Mouse (Mus musculus): ENCODE data around the gene Safb. TPM values are rescaled to one million over a fixed set of nuclear protein-coding genes. Genes with fewer than 3 reads are reported as not detected.

Gene Safb
- polyA plus RNA-seq, 1 experiment from 2014 or later, result 57.9 TPM

DNA sequence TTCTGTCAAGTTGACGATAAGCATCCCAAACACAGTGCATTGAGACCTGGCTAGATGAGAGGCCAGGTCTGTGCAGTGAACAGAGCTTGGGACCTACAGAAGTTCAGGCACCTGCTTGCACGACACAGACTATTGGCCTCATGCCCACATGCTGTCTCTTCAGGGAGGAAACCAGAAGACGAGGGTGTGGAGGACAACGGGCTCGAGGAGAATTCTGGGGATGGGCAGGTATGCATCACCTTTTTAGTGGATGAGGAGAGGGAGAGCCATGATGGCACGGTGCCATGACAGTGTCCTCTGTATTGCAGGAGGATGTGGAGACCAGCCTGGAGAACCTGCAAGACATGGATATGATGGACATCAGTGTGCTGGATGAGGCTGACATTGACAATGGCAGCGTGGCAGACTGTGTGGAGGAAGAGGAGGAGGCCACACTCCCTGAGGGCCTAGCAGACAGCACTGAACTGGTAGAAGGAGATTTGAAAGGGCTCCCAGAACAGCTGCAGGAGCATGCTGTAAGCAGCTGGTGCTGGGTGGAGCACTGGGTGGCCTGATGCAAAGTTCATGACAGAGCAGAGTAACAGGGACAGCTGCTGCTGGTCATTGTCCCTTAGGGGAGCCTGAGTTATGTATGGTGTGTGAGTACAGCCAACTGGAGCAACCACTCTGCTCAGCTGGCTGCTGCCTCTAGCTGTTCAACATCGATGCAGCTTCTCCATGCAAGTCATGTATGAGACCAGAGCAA is 9.1 kb downstream of the Safb start:
- H3K4me2 ChIP-seq (ENCODE audit: low read length), result no peak overlapping the region
- ATAC-seq (no peak), DNase-seq (ENCODE audit: low spot score) (no peak)
- H3K27ac ChIP-seq (ENCODE audit: low read depth, low read length), result no peak overlapping the region
- H3K9me3 ChIP-seq (replicated peaks; ENCODE audit: control insufficient read depth, low read length), result no peaks in the 10 kb centered on the region
- no peaks in the 10 kb centered on the region for H3K4me1 ChIP-seq (ENCODE audit: control insufficient read depth, insufficient read depth, low read length)
- H3K27me3 ChIP-seq (replicated peaks; ENCODE audit: control insufficient read depth, insufficient read depth, low read length), result no peaks in the 10 kb centered on the region
- peaks cover 96% of the 10 kb centered on the region for H3K36me3 ChIP-seq (ENCODE audit: control insufficient read depth, insufficient read depth, low read length)
- no peak overlapping the region for H3K9ac ChIP-seq (ENCODE audit: low read length)
- H3K4me3 ChIP-seq (ENCODE audit: low read depth, low read length), result no peak overlapping the region
- 89% methylated on average over 8 of the region's 8 CpGs for WGBS

- H3K9ac ChIP-seq (ENCODE audit: low read length), result no peak overlapping the region
- H3K36me3 ChIP-seq (ENCODE audit: control insufficient read depth, insufficient read depth, low read length), result peaks cover 89% of the 10 kb centered on the region
- H3K4me1 ChIP-seq (ENCODE audit: control insufficient read depth, insufficient read depth, low read length), result peaks cover 1% of the 10 kb centered on the region; the same call in 1 of the 2 replicates
- no peaks in the 10 kb centered on the region for H3K27me3 ChIP-seq (replicated peaks; ENCODE audit: control insufficient read depth, insufficient read depth, low read length)
- H3K4me2 ChIP-seq (ENCODE audit: low read length), result no peak overlapping the region
- 94% methylated on average over 28 of the region's 28 CpGs for WGBS
- H3K27ac ChIP-seq (ENCODE audit: low read depth, low read length), result no peak overlapping the region
- H3K9me3 ChIP-seq (replicated peaks; ENCODE audit: control insufficient read depth, low read length), result no peaks in the 10 kb centered on the region
- no peak for DNase-seq (ENCODE audit: low spot score)
- ATAC-seq, result no peak
- H3K4me3 ChIP-seq (ENCODE audit: low read depth, low read length), result no peak overlapping the region
Measured at GRCm38 (mm10) chr17:56603186-56604069, 18.8 kb downstream of the Safb start.

- H3K4me3 ChIP-seq (ENCODE audit: low read depth, low read length), result no peak overlapping the region
- no peak overlapping the region for H3K27ac ChIP-seq (ENCODE audit: low read depth, low read length)
- peaks cover 7% of the 10 kb centered on the region for H3K4me1 ChIP-seq (ENCODE audit: control insufficient read depth, insufficient read depth, low read length)
- no peak overlapping the region for H3K4me2 ChIP-seq (ENCODE audit: low read length)
- DNase-seq (ENCODE audit: low spot score) (no peak), ATAC-seq (no peak)
- H3K36me3 ChIP-seq (ENCODE audit: control insufficient read depth, insufficient read depth, low read length), result peaks cover 89% of the 10 kb centered on the region
- WGBS, result 88% methylated on average over 9 of the region's 9 CpGs
- H3K9ac ChIP-seq (ENCODE audit: low read length), result no peak overlapping the region
- no peaks in the 10 kb centered on the region for H3K9me3 ChIP-seq (replicated peaks; ENCODE audit: control insufficient read depth, low read length)
- no peaks in the 10 kb centered on the region for H3K27me3 ChIP-seq (replicated peaks; ENCODE audit: control insufficient read depth, insufficient read depth, low read length)
Measured at GRCm38 (mm10) chr17:56604070-56604380, 19.4 kb downstream of the Safb start.

DNA sequence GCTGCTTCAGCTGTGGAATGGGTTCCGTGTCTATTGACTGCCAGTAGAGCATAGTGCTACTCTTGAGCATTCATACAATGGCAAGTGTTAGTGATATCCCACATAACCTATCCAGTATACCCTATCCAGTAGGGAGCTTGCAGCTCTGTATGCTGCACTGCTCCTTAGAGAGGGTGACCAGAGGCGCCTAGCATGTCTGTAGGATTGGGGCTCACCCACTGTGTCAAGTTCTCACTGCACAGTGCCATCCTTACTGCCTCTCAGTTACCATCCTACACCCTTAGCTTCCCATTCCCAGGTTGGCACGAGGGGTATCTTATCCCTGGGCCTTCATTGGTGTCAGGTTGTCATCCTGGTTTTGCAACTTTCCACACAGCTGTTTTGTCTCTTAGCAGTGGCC is 19.8 kb downstream of the Safb start:
- H3K9me3 ChIP-seq (replicated peaks; ENCODE audit: control insufficient read depth, low read length), result no peaks in the 10 kb centered on the region
- ATAC-seq, result no peak

GRCm38 (mm10) chr17:56605431-56605830 is 20.8 kb downstream of the Safb start:
- no peak for ATAC-seq
- no peak overlapping the region for H3K9ac ChIP-seq (ENCODE audit: low read length)
- no peak overlapping the region for H3K4me2 ChIP-seq (ENCODE audit: low read length)
- 94% methylated on average over 9 of the region's 9 CpGs for WGBS
- DNase-seq (ENCODE audit: low spot score), result no peak
- H3K4me1 ChIP-seq (ENCODE audit: control insufficient read depth, insufficient read depth, low read length), result peaks cover 12% of the 10 kb centered on the region
- H3K4me3 ChIP-seq (ENCODE audit: low read depth, low read length), result no peak overlapping the region
- no peak overlapping the region for H3K27ac ChIP-seq (ENCODE audit: low read depth, low read length)
- H3K9me3 ChIP-seq (replicated peaks; ENCODE audit: control insufficient read depth, low read length), result no peaks in the 10 kb centered on the region
- H3K36me3 ChIP-seq (ENCODE audit: control insufficient read depth, insufficient read depth, low read length), result peaks cover 74% of the 10 kb centered on the region
- no peaks in the 10 kb centered on the region for H3K27me3 ChIP-seq (replicated peaks; ENCODE audit: control insufficient read depth, insufficient read depth, low read length)

More for the DNA sequence above, 19.8 kb downstream of the Safb start:
- no peak overlapping the region for H3K27ac ChIP-seq (ENCODE audit: low read depth, low read length)
- 92% methylated on average over 3 of the region's 3 CpGs for WGBS
- no peaks in the 10 kb centered on the region for H3K27me3 ChIP-seq (replicated peaks; ENCODE audit: control insufficient read depth, insufficient read depth, low read length)
- H3K4me1 ChIP-seq (ENCODE audit: control insufficient read depth, insufficient read depth, low read length), result peaks cover 7% of the 10 kb centered on the region
- no peak overlapping the region for H3K9ac ChIP-seq (ENCODE audit: low read length)
- peaks cover 85% of the 10 kb centered on the region for H3K36me3 ChIP-seq (ENCODE audit: control insufficient read depth, insufficient read depth, low read length)
- no peak overlapping the region for H3K4me2 ChIP-seq (ENCODE audit: low read length)
- no peak overlapping the region for H3K4me3 ChIP-seq (ENCODE audit: low read depth, low read length)
- no peak for DNase-seq (ENCODE audit: low spot score)

DNA sequence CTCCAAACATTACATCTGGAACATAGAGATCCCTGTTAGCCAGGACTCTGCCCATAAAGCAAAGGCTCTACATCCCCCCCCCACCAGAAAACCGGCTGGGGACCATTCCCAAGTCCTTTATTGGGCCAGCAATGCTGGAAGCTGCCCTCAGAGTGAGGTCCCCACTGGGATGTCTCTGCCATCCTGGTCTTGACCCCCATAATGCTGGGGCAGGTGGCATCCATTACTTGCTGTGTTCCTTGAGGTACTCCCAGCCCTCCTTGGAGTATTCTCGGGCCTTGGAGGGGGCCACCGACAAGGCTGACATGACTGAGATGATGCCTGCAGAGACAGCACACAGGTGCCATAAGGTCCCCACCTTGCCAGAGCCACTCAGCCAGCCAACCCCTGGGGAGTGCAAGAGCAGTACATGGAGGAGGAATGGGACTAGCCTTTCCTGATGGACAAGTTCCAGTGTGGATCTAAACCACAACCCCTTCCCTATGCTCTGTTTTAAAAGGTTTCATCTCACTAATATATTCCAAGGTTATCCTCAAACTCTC is 23.0 kb downstream of the Safb start:
- H3K9ac ChIP-seq (ENCODE audit: low read length), result no peak overlapping the region
- peaks cover 55% of the 10 kb centered on the region for H3K36me3 ChIP-seq (ENCODE audit: control insufficient read depth, insufficient read depth, low read length)
- H3K4me1 ChIP-seq (ENCODE audit: control insufficient read depth, insufficient read depth, low read length), result peaks cover 17% of the 10 kb centered on the region
- ATAC-seq (no peak), DNase-seq (ENCODE audit: low spot score) (no peak)
- no peak overlapping the region for H3K4me2 ChIP-seq (ENCODE audit: low read length)
- no peaks in the 10 kb centered on the region for H3K9me3 ChIP-seq (replicated peaks; ENCODE audit: control insufficient read depth, low read length)
- H3K4me3 ChIP-seq (ENCODE audit: low read depth, low read length), result no peak overlapping the region
- H3K27ac ChIP-seq (ENCODE audit: low read depth, low read length), result no peak overlapping the region
- WGBS, result 87% methylated on average over 3 of the region's 3 CpGs
- H3K27me3 ChIP-seq (replicated peaks; ENCODE audit: control insufficient read depth, insufficient read depth, low read length), result no peaks in the 10 kb centered on the region

DNA sequence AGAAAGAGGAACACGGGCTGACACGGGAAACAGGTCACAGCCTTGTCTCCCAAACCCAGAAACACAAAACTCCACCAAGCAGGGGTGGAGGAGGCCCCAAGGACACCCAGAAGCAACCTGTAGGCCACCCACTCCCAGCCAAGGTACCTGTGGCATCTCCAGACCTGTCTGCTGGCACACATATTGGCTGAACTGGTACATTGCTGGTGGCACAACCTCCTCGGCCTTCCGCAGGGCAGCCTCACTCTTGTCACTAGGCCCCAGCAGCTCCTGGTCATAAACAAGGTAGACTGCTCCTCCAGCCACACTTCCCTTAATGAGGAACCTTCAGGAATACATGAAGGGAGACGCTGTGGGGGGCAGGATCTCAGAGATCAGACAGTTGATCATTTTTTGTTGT is 24.1 kb downstream of the Safb start:
- H3K9me3 ChIP-seq (replicated peaks; ENCODE audit: control insufficient read depth, low read length), result no peaks in the 10 kb centered on the region
- peak overlapping the region; percentile 77; the same call in 1 of the 2 replicates for H3K9ac ChIP-seq (ENCODE audit: low read length)
- no peak for ATAC-seq
- DNase-seq (ENCODE audit: low spot score), result no peak
- WGBS, result 67% methylated on average over 5 of the region's 5 CpGs
- H3K27ac ChIP-seq (ENCODE audit: low read depth, low read length), result no peak overlapping the region
- H3K4me3 ChIP-seq (ENCODE audit: low read depth, low read length), result peak overlapping the region; percentile 63
- H3K27me3 ChIP-seq (replicated peaks; ENCODE audit: control insufficient read depth, insufficient read depth, low read length), result no peaks in the 10 kb centered on the region
- H3K4me1 ChIP-seq (ENCODE audit: control insufficient read depth, insufficient read depth, low read length), result peaks cover 17% of the 10 kb centered on the region
- peaks cover 44% of the 10 kb centered on the region for H3K36me3 ChIP-seq (ENCODE audit: control insufficient read depth, insufficient read depth, low read length)
- H3K4me2 ChIP-seq (ENCODE audit: low read length), result peak overlapping the region; percentile 86

- WGBS, result under 1% methylated on average over 44 of the region's 44 CpGs
- Histone ChIP-seq H3K9ac (ENCODE audit: low read length) (peak within 1 kb of the TSS; percentile 77), H3K4me3 (ENCODE audit: low read depth, low read length) (peak within 1 kb of the TSS; percentile 63), H3K4me1 (ENCODE audit: control insufficient read depth, insufficient read depth, low read length) (peaks cover 22% of the 10 kb centered on the region), H3K27ac (ENCODE audit: low read depth, low read length) (peak within 1 kb of the TSS; percentile 65; the same call in 1 of the 2 replicates), H3K9me3 (replicated peaks; ENCODE audit: control insufficient read depth, low read length) (no peaks in the 10 kb centered on the region), H3K27me3 (replicated peaks; ENCODE audit: control insufficient read depth, insufficient read depth, low read length) (no peaks in the 10 kb centered on the region), H3K36me3 (ENCODE audit: control insufficient read depth, insufficient read depth, low read length) (peaks cover 39% of the 10 kb centered on the region), H3K4me2 (ENCODE audit: low read length) (peak within 1 kb of the TSS; percentile 86)
- ATAC-seq (peak; percentile 90), DNase-seq (ENCODE audit: low spot score) (peak; percentile 99)
Measured at GRCm38 (mm10) chr17:56609452-56610171, 25.0 kb downstream of the Safb start, which contains the start of gene 2410015M20Rik. 2410015M20Rik (minus strand) TSS chr17:56609771.
